Mouse (Mus musculus) left cerebral cortex, adult 18-20 months (tissue): ENCODE data around the gene Rexo1. TPM values are rescaled to one million over a fixed set of nuclear protein-coding genes. Genes with fewer than 3 reads are reported as not detected.

Experiments used
- DNase-seq, 2 experiments: peaks; one replicate each; pipeline ENCODE4 v3.0.0; 2021 to 2022; ENCODE audit warnings: low spot score in 2 of 2, mixed read lengths in 1 of 2
- total RNA-seq, 2 experiments: library from RNA; stranded (reverse); gene quantifications; 2 replicates each; pipeline ENCODE4 v1.2.3; 2021

The Rexo1 gene
- total RNA-seq, 2 experiments from 2014 or later, result 41.4 to 42.3 TPM

- no peak for DNase-seq
Measured at GRCm38 (mm10) chr10:80559431-80559830, 1.9 kb downstream of the Rexo1 start.

GRCm38 (mm10) chr10:80557346-80557965 is 3.9 kb downstream of the Rexo1 start:
- DNase-seq, result peak; percentile 69 to 87

DNA sequence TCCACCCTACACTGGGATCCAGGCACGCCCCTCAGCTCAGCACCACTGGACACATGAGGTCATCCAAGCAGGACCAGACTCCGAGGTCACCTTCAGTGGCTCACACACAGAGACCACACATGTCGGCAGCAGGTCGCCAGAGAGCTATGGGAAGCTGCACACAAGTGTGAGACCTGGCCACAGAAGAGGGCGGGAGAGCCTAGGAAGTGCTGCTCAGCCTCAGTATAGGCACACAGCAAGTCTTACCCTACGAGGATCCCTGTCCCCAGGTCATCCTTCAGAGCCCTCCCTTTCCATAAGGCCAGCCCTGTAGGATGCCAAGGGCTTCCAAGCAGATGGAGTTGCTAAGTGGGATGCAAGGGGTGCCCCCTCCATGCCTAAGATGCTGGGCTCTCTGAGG is 7.4 kb downstream of the Rexo1 start:
- DNase-seq, result no peak

GRCm38 (mm10) chr10:80553575-80553974 is 7.8 kb downstream of the Rexo1 start:
- no peak for DNase-seq

DNA sequence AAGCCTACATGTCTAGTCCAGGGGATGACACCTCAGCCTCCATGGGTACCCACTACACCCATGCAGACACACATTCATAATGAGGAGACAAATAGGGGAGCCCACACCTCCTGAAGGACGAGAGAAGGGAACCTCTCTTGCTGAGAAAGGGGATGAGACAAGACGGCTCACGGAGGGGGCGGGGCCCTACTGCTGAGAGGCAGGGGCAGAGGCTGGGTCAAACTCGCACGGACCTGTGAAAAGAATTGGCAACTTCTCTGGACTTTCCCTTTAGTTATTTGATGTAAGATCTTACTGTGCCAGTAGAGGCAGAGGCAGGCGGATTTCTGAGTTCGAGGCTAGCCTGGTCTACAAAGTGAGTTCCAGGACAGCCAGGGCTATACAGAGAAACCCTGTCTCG is 9.0 kb downstream of the Rexo1 start:
- no peak for DNase-seq

DNA sequence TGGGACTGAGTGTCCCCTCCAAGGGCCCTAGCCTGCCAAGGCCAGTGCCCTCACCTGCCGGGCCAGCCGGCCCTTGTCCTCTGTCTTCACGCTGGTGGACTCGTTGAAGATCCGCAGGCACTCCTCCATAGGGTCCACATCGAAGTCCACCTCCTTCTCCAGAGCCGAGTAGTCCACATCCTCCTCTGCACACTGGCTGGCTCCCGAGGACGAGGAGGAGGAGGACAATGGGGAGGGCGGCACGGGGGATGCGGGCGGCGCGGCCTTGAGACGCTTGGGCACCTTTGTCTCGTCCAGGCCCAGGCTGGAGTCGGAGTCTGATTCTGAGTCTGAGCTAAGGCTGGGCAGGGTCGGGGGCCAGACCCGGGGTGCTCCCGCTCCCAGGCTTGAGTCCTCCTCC is 12.1 kb downstream of the Rexo1 start:
- no peak for DNase-seq

DNA sequence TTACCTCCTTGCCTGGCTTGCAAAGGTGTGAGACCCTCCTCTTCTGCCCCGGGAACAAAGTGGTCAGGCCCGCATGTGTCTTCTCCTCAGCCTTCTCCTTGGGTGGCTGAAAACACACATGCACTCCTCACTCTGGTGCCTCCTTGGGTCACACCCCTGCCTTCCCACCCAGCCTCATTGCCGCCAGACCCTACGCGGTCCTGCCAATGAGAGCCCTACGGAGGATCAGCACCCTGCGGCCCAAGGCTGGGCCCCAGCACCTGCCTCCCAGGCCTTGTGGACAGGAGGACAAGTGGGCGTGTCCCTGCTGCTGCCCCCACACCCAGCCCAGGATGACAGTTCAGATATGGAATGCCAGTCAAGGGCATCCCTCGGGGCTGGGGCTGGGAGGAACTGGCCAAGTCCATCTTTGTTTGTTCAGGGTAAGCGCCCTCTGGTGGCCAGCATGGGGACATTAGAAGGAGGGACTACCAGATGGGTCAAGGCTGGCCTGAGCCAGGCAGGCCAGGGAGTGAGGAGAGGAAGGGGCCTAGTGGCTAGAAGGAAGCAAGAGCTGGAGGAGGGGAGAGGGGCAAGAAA is 12.8 kb downstream of the Rexo1 start:
- DNase-seq, result peak; percentile 61 to 64

- DNase-seq, result no peak
Measured at GRCm38 (mm10) chr10:80547539-80547938, 13.8 kb downstream of the Rexo1 start.

DNA sequence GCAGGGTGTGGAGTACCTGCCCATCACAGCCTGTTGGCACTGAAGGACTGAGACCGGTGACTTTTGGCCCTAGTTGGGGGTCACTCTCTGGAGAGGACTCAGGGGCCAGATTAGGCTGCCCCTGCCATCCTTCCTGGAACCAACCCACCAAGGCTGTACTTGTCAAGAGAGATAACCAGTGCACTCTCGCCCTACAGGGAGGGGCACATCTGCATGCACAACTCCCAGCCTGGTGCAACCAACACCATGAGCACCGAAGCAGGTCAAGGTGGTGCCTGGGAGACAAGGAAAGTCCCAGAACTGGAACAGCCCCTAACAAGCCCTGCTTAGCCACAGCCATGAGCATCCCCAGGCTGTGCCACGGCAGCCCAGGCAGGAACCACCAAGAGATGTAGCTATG is 14.4 kb downstream of the Rexo1 start:
- DNase-seq, result no peak

GRCm38 (mm10) chr10:80545590-80545989 is 15.8 kb downstream of the Rexo1 start:
- DNase-seq, result no peak

GRCm38 (mm10) chr10:80543873-80544272 is 17.5 kb downstream of the Rexo1 start:
- peak; percentile 18 to 19 for DNase-seq

- DNase-seq, result no peak
Measured at GRCm38 (mm10) chr10:80539493-80539892, 21.9 kb downstream of the Rexo1 start.

DNA sequence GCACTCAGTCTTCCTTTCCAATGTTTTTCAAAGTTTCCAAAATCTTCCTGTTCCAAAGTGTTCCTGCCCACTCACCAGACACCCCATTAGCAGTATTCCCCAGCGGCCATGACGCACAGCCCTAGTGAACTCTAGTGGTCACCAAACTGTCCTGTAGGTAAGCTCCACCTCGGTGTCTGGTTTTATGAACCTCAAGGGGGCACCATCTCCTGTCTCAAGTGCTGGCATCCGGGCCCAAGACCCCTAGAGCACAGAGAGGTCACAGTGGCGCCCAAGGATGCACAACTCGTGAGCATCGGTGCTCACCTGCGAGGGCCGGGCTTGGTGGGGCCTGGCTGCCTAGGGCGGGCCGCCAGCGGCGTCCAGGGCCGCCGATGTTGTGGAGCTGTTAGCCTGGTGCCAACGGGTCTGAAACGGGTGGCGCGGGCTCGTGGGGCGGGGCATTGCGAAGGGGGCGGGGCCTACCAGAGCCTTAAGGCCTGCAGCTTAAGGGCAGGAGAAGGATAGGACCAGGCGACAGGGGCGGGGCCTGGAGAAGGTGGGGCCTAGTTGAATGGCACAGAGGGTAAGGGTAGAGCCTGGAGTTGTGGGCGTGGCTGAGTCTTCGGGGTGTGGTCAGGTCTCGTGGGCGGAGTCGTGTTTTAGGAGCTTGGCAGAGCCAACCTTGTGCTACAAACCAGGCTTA is 22.5 kb downstream of the Rexo1 start, which contains the start of gene Atp8b3:
Gene Atp8b3 (minus strand): TSS at position 415 of the 685 bp plus-strand sequence.
- peak in 1 of 2 experiments; percentile 28 for DNase-seq

- no peak for DNase-seq
Measured at GRCm38 (mm10) chr10:80538180-80538579, 23.2 kb downstream of the Rexo1 start.

- no peak for DNase-seq
Measured at GRCm38 (mm10) chr10:80535711-80536110, 25.6 kb downstream of the Rexo1 start.

DNA sequence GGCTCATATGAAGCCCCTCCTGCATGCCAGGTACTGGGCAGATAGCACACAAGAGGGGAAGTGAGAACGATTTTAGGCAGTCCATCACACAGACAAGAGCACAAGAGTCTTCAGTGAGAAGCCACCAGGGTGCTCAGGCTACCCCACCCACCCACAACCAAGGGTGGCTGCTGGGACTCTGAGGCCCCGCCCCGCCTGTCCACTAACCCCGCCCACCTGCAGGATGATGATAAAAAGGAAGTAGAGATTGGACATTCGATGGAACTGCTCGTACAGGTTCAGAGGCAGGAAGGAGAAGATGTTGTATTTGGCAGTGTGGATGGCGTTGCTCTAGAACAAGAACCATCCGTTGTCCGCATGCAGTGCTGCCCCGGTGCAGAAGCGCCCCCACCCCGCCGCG is 26.3 kb downstream of the Rexo1 start:
- DNase-seq, result no peak

GRCm38 (mm10) chr10:80533704-80534103 is 27.7 kb downstream of the Rexo1 start:
- no peak for DNase-seq

DNA sequence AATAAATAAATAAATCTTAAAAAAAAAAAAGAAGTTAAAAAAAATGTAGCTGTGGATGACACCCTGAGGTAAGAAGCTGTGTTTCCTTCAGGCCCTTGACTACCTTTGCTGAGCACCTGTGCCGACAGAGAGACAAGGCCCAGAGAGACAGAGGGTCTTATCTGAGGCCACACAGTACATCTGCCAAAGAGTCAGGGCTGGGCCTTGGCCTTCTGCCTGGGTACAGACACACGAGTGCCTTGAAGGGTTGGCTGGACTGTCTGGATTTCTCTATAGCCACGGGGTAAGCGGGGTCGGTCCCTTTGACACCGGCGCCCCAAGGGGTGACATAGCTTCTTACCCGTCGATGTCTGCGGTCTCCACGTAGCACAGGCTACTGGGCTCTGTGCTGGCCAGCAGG is 28.6 kb downstream of the Rexo1 start:
- DNase-seq, result no peak

DNA sequence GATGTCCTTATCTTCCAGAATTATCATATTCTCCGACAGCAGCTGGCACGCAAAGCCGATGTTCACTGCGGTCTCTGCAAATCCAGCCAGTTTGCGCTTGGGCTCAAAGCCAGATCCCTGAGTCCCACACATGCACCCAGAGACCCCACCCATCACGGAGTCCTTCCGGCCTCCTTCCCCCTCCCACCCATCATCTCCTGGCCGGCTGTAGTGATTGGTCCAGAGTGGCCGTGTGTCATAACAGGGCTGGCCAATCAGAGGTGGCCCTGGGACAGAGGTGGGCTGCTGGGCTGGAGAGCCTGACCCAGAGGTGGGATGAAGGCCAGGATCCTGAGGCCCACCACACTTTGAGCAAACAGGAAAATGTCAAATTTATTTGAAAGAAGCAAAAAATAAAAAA is 35.2 kb downstream of the Rexo1 start:
- no peak for DNase-seq

- DNase-seq, result no peak
Measured at GRCm38 (mm10) chr10:80523299-80523698, 38.1 kb downstream of the Rexo1 start.

GRCm38 (mm10) chr10:80519287-80519686 is 42.1 kb downstream of the Rexo1 start:
- no peak for DNase-seq

DNA sequence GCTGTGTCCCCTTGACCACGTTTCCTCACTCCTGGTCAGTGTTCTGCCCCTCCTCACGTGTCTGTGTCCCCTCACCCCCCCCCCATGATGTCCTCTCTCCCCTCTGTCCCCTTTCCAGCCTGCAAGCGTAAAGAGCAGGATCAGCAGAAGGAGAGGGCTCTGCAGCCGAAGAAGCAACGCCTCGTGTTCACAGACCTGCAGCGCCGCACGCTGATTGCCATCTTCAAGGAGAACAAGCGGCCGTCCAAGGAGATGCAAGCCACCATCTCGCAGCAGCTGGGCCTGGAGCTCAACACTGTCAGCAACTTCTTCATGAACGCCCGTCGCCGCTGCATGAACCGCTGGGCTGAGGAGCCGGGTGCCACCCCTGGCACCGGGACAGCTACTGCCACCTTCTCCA is 47.6 kb downstream of the Rexo1 start:
- DNase-seq, result no peak

- no peak for DNase-seq
Measured at GRCm38 (mm10) chr10:80510273-80510660, 51.1 kb downstream of the Rexo1 start.
